Mouse (Mus musculus) right cerebral cortex, postnatal 36 days (tissue): ENCODE results near the gene Myh2.

Source experiments
- DNase-seq, 2 experiments: peaks; one replicate each; pipeline ENCODE4 v3.0.0; 2022; ENCODE audit warnings: low spot score in 2 of 2, mixed read lengths in 1 of 2

Gene Myh2

DNA sequence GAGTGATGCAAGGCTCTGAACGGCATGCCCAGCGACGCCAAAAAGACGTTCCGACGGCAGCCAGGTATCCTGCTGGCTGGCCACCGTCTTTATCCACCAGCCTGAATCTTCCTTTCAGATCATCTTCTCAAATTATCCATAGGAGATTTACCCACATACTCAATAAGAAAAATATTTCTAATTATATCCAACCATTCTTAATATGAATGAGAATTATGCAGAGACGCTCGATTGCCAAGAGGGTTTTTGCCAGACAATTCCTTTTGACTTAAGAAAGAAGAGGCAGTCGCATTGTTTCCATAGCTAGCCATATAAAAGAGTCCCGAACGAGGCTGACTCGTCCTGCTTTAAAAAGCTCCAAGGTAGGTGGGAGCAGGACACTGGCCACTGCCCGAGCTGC, at the start of gene Myh2:
Myh2 (plus strand) TSS at position 301 of the 400 bp plus-strand sequence.
- no peak for DNase-seq

DNA sequence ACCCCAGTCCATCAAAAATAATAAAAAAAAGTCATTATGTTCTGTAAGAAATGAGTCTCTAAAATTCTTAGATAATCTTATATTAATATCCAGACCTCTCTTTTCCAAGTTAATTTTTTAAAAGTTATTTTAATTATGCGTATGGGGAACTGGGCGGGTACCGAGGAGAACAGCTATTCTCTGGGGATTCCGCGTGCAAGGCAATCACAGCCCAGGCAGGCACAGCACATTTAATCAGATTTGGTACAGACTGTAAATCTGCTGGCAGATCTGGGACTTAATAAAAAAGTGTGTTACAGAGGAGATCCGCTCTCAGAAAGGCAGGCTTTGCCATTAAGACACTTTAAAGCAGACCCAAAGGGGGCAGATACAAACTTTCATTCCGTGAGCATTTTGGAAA, 45.9 kb upstream of the Myh2 start:
- no peak for DNase-seq

DNA sequence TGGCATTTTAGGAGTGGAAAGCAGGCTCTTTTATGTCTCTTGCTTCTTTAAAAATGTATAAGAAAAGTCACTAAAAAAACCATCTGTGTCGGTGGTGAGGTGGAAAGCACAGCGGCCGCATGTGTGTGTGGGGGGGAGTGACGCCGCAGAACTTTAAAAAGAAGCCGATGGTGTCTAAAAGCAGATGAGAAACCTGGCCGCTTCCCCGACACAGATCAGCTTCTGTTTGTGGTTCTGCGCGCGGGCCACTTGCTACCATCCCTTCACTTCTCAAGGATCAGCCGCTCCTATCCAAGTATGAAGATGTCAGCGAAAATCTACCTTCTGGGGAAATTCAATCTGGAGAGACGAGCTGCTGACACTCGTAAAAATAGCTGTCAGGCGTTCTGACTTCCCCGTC, 45.5 kb upstream of the Myh2 start:
- peak; percentile 71 to 83 for DNase-seq

DNA sequence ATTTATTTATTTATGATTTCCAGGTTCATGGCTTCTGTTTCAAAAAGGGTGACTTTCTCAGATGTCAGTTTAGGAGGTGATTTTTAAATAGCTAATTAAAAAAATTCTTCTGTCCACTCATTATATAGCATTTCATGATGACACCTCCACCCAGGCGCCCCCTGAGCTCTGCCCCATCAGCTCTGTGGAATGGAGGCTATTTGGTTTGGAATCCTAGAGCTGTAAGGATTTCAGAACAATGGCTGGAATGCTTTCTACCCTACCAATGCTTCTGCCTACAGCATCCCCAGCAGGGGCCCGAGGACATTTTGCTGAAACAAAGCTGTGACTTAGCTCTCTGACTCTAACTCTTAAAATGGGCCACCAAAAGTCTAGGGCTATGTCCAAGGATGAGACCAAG, 37.3 kb upstream of the Myh2 start:
- no peak for DNase-seq

DNA sequence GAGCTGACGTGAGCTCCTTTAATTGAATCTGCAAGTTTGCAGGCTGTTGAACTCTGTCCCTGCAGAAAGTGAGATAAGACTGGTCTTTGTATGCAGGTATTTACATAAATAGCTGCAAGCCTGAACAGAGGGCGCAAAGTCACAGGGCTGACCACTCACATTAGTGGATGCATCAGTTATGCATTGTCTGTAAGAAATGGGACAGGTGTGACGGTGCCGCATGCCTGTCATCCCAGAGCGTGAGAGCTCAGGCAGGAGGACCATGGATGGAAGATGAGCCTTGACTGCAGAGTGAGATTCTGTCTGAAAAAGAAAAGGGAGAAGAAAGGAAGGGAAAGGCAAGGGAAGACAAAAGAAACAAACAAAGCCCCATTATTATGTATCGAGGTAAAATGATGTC, 36.2 kb upstream of the Myh2 start:
- DNase-seq = no peak

DNA sequence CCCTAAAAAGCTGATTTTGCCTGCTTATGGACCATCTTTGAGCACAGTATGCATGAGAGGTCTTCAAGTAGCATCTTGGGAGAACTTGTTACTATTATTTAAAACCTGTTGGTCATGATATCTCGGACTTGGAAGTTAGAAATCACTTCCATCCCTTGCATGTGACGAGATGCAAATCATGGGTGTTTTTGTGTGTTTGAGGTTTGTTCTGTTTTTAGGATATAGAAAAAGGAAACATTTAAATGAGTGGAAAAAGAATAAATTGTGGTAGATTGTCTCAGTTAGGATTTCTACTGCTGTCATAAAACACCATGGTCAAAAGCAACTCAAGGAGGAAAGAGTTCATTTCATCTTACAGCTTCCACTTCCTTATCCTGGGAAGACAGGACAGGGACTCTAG, 35.3 kb upstream of the Myh2 start:
- no peak for DNase-seq

DNA sequence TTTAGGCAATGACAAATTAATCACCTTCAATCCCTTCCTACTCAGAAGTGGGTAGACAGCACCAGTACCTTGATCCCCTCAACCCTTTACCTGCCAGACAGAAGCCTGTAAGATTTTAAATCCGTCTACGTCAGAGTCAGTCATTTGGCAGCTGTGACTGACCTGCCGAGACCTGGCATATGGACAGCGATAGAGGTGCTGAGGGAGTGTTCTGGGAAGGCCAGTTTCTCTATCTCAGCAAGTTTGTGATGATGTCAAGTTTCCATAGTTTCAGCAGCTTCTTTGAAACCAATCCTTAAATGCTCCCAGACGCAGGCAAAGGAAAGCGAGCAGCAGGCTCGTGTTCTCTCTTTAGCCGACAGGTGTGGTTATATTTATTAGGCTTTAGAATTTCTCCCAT, 31.3 kb upstream of the Myh2 start:
- no peak for DNase-seq

DNA sequence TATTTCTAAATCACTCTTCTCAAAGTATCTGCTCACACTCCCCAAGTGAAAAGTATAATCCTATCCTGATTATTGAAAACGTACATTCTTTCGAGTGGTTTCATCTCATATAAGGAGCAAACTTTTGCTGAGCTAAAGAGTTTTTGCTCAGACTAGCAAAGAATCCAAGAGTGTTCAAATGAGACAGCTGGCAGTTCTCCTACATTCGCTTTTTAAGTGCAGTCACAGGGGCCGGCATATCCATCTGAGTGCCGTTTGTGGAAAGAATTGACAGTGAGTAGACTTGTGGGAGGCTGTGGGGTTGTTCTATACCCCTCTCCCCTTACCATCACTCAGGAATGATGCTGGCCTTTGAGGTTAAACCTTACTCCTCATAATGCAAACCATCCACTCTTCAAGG, 30.7 kb upstream of the Myh2 start:
- no peak for DNase-seq

DNA sequence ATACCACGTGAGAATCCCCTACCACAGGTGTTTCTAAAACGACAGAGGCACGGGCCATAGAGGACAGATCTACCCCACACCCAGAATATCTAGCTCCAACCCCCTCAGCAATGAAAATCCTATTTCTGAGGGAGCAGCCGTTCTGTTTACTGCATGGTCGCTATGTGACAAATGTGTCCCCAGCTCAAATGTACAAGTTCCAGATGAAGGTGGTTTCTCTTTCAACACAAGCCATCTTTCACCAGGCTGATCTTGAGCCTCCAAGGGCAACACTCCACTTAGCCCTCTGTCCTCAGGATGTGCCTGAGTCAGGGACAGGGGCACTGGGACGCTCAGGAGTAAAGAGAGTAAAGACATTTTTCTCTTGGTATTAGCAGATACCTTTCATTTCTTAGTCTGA, 29.8 kb upstream of the Myh2 start:
- no peak for DNase-seq

DNA sequence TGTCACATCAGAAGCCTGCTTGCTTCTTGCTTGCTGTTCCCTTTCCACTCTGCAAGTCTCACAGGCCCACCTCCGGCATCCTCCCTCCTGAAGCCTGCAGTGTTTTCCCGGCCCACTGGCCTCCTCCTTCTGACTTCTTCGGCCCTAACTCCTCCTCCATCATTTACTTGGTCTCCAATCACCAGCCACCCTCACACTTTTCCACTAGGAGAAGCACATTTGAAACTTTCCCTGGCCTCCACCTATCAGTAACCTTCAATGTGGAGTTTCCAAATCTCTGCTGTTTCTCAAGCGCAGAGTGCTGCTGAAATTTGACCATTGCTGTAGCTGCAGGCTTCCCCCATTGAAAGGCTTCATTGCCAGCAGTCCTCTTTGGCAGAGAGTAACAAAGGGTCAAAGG, 28.8 kb upstream of the Myh2 start:
- DNase-seq = no peak

DNA sequence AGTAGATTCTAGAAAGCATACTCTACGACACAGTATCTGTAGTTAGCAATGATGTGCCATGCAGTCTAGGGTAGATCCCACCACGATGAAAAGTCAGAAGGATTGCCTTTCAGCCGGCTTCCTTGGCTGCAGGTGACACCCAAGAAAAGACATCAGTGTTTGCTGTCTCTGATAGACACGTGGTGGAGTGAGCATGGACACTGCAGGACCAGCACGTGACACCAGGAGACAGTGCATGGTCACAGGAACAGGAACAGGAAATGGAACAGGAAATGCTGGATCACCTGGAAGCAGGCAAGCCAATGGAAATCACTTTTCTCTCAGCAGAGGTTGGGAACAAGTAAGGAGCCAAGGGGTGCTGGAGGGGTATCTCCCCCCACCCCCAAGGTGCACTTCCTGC, 27.8 kb upstream of the Myh2 start:
- no peak for DNase-seq

DNA sequence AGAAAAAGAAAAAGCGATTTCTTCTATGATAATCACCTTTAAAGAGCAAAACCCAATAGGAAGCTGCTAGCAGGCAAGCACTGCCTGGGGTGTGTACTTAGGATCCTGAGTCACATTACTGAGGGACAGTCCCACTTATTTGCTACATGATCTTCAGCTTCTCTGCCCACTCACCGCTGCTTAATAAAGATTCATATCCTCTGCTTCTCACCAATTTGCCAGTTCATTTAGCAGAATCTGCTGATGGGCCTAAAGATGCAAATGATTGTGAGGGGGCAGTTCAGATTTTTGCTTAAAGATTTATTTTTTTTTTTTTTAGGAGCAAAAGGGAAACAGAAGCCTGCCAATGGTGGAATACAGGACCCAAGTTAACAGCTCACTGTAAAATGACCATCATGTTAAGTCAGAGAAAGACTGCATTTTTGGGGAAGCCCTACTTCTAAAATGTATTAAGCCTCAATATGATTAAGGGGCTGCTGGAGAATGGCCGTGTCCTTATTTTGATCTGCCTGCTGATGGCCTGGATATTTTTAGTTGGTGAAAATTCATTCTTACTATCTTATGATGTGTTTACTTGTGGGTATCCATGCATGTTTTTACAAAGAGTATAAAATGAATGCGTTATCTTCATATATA, 26.8 kb upstream of the Myh2 start:
- no peak for DNase-seq

DNA sequence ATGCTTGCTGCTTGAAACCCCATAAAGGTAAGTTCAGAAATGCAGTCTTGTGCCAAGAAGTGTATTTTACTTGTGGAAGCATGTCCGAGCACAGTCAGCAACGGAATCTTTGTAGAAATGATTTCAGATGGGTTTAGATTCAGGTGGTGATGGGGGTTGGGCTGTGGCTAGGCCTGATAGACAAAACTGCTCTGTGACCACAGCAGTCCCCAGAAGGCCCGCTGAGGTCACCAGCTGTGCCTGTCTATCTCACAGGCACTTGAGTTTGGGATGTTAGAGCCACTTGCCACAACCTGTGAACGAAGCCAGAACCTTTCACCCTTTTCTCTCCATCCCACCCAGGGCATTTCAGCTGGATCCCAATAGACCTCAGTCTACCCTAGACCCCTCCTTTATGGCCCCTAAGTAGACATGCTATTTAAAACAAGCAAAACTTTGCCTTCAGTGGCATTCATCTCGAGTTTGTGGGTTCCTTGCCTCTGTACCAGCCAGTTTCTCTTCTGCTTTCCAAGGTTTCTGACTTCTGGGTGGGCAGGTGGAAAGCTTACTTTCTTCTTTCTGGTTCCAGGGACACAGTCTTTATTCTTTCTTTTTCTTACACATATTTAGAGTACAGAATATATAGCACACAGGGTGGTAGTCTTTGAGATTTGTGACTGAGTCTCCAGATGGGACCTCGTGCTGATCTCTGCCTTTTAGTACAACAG, 26.1 kb upstream of the Myh2 start:
- no peak for DNase-seq

DNA sequence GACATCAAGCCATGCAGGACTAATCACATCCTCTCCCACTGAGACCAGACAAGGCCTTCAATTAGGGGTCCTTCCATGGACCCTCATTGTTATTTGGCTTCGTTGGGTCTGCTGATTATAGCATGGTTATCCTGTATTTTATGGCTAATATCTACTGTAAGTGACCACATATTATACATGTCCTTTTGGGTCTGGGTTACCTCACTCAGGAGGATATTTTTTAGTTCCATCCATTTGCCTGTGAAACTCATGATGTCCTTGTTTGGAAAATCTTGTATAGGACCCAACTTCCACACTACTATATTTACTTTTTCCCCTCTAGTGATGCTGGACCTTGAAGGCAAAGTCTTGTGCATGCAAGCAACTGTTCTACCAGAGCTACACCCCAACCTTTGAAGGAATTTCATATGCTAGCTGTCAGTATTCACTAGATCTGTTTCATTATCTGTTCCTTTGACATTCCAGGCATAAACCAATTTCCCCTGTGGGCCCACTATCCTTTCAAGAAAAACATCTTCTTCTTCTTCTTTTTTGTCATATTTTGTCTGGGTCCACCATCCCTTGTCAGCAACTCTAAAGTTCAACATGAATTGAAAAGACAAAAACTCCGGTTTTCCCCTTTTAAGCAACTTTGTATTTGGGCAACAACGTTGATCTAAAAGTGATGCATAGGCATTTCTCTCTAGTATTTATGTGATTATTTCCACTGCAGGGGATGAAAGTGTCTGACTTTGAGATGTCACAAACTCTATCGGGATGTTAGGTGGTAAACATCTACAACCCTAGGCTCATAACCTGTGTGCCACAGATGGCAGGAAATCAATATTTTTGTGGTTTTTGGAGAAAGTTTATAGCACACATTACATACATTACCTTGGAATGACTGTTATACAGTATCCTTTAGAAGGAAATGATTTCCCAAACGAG, 25.1 kb upstream of the Myh2 start:
- no peak for DNase-seq

DNA sequence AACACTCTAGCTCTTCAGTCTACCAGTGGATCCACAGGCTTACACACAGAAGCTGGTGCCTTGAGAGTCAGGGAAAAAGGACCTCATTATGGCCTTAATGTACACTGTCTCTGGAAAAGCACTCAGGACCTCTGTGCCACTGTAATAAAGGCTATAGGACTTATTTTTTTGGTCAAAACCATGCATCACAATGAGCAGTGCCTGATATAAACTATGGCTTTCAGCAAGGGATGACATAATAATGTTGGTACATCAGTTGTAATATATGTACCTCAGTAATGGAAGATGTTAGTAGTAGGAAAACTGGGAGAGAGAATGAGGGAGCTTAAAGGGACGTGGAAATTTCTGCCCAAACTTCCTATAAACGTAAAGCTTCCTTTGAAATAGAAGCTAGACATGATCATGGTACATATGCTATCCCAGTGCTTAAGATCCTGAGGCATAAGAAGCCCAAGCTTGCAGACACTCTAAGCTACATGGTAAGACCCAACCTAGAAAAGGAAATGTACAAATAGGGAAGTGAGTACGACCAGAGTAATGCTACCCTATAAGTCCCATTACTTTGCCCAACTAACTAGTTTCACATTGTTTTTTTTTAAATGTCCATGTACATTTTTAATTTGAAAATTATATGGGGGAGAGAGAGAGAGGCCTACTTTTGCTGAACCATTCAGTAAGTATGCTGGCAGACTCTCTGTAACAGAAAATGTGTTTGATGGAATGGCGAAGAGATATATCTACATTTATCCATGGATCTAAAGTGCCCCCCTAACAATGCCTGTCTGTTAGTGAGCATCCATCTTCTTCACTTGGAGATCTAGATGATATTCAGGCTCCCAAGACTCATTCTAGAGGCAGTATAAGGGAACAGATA, 24.2 kb upstream of the Myh2 start:
- DNase-seq = no peak

DNA sequence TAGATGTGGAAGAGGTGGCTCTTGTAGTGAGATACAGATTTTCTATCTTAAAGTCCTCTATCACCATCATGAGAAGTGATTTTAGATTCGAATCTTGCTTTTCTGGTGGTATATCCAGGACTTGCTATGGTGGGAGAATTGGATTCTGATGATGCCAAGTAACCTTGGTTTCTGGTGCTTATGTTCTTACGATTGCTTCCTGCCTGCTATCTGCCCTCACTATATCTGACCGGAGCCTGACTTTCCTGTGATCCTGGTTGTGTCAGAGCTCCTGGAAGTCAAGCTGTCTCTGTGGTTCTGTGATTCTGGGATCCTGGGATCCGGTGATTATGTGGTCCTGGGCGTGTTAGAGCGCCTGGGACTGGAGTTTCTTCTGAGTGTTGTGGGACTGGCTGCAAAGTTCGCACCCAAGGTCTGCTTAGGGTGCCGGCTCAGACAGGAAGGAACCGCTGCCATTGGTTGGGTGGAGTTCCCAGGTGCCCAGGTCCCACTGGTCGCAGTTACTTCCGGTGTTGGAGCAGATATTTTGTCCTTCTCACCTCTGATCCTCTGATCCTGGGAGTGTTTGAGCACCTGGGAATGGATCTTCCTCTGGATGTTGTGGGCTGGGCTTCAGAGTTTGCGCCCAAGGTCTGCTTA, 23.4 kb upstream of the Myh2 start:
- no peak for DNase-seq

DNA sequence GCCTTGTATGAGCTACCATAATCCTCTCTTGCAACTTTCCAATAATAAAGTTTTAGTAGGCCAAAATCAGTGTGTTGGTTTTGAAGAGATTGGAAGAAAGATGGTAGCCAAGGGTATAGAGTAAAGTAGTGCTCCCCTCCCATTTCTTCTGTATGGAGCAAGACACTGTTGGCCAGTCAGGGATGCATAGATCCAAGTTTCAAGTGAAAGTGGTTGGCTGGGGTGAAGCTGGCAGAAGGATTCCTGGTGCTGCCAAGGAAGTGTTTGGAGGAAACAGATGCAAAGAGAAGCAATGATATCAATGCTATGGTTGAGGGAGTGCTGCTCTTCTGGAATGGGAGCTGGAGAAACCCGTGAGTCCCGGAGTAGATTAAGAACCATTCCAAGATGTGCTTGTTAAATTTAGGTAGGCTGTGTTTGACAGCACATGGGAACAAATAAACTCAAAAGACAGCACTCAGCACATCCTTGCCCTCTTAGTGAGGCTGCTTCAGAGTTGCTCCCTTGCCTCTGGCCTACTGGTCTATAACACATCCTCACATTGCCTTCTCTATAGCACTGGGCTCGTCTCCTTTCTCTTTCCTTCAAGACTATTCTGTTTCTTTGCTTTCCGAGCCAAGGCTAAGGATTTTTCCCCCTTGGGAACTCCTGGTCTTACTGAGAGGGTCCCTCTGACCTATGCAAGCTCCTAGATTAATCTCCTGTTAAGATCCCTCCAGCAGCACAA, 22.4 kb upstream of the Myh2 start:
- no peak for DNase-seq

DNA sequence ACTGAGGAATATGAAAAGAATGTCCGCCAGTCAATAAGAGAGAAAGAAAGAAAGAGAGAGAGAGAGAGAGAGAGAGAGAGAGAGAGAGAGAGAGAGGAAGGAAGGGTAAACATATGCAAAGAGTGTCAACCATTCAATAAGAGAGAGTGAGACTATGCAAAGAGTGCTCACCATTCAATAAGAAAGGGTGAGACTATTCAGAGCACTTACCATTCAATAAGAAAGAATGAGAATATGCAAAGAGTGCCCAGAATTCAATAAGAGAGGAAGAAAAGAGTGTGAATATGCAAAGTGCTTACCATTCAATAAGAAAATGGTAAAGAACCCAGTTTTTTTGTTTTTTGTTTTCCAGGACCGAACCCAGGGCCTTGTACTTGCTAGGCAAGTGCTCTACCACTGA, 20.6 kb upstream of the Myh2 start:
- no peak for DNase-seq

DNA sequence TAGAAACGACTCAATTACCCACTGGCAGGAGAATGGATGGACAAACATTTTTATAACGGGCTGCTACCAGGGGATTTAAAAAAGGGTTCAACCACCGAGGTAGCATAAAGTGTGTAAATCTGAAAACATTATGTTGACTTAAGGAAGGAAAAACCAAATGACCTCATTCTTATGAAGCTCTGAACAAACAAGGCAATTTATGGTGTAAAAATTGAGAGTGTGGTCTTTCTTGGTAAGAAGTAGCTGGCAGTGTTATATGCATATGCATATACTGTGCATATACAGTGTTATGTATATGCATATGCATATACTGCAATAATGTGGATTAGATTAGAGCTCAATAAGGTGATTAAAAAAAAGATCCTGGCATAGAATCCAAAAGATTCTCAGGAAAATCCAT, 19.7 kb upstream of the Myh2 start:
- DNase-seq = no peak
